Mouse (Mus musculus) adrenal gland, postnatal 36 days (tissue): Measurements from ENCODE around the gene Slc25a44. TPM values are rescaled to one million over a fixed set of nuclear protein-coding genes. Genes with fewer than 3 reads are reported as not detected.
A peak's percentile ranks its signal among the peaks of the same experiment; 100 is the strongest.

Experiments used
- DNase-seq, 2 experiments: peaks; one replicate each; pipeline ENCODE4 v3.0.0; 2021; ENCODE audit warnings: mixed read lengths in 1 of 2
- long read RNA-seq, 2 experiments: library from polyadenylated mRNA; stranded (forward); transcript quantifications; one replicate each; pipeline ENCODE4 v2.0.0; 2021; ENCODE audit warnings: borderline sequencing depth in 2 of 2
- total RNA-seq, 2 experiments: library from RNA; stranded (reverse); gene quantifications; 2 replicates each; pipeline ENCODE4 v1.2.3; 2021

Gene Slc25a44
- 10 to 100 TPM; 47.2 to 48.1 TPM for total RNA-seq
- long read RNA-seq, experiment 1, transcript Slc25a44-201 (4 exons, 3,577 nt), result major isoform, 22 of 62 reads
- long read RNA-seq, experiment 1, transcript Slc25a44-204 (4 exons, 3,504 nt), result minor isoform, 7 of 62 reads
- long read RNA-seq, experiment 1, partial matches to known transcripts, result 6 of 62 reads
- long read RNA-seq, experiment 1, other reads (novel, unspliced or antisense), result 23 of 62 reads
- long read RNA-seq, experiment 2, transcript Slc25a44-204 (4 exons, 3,504 nt), result minor isoform, 6 of 34 reads
- long read RNA-seq, experiment 2, transcript Slc25a44-201 (4 exons, 3,577 nt), result major isoform, 14 of 34 reads
- long read RNA-seq, experiment 2, partial matches to known transcripts, result 0 of 34 reads
- long read RNA-seq, experiment 2, other reads (novel, unspliced or antisense), result 12 of 34 reads

DNA sequence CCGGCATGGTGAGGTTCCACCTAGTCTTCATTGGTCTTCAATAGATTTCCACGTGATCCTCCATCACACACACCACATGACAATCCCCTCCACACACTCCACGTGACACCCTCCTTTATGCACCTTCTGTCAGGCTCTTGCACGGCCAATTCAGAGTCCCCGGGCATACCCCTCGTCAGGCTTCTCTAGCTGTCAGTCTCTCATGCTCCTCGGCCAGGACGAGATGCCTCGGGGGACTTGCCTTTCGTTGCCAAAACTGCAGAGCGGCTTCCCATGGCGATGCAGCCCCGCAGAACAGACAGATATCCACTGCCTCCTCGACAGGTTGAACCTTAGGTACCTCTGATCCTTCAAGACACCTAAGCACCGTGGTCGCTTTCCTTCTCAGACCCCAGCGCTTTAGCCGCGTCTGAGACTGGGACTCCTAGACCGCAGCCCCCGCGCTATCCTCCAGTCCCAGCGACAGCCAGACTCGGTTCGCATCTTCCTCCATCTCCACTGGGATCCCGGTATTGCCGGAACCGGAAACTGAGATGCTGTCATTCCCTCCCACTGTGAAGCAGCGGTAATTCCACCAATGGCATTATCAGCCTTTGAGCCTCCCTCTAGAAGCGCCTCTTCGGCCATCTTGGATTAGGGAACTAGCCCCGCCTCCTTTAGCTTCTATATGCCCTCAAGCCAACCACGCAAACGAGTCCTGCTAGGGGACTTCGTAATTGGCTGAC lies at the start of gene Slc25a44:
Gene Slc25a44 (minus strand): TSS at position 535 of the 725 bp plus-strand sequence.
- peak; percentile 94 for DNase-seq

DNA sequence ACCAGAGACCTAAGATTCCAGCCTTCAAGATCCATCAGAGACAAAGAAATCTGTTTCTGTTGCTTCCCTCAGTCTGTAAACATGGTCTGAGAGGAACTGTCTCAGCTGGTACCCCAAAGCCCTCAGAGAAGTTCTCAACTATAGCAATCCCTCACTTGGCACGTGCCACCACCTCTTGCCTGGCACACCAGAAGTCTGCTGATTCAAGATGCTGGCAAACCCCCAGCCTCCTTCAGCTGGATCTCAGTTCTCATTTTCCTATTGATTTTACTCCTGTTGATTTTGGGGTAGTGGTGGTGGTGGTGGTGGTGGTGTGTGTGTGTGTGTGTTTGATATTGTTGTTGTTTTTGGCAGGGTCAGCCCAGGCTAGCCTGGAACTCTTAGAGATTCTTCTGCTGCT lies 48.6 kb upstream of the Slc25a44 start:
- no peak for DNase-seq

DNA sequence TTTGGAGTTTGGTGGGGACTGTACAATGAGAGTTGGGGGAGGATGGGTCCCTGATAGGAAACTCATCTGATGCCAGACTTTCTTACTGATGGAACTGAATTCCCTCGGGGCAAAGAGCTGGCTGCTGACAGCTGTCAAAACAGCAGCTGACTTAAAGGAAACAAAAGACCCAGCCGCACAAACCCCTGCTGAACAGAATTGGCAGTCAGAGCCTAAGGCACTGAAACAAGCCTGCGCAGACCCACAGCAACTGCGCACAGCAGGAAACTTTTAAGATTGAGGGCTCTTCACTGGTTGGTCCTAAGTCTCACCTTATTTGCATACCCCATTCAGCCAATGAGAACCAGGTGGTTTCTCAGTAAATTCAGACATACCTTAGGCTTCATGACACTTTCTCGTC lies 48.1 kb upstream of the Slc25a44 start:
- no peak for DNase-seq

DNA sequence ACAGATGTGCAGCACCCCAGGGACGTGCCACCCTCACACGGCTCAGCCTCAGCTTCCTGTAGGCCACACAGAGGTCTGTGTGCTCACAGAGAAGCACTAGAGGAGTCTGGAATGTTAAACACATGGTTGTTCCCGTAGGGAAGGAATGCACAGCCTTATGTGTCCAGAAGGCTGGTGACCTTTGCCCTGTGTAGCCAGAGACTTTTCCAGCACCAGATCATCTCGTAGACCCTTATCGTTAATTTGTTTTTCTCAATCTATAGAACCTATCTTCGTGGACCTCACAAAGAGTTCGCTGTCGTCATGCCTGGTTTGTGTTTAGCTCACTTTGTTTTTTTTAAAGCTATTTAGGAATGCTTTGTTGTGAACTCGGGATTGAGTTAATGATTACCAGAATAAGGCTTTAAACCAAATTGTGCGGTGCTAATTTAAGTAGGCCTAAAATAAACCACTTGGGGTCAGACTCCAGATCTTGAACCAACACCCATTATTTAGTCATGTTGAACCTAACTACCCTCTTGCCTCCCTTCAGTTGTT lies 46.1 kb upstream of the Slc25a44 start:
- no peak for DNase-seq

DNA sequence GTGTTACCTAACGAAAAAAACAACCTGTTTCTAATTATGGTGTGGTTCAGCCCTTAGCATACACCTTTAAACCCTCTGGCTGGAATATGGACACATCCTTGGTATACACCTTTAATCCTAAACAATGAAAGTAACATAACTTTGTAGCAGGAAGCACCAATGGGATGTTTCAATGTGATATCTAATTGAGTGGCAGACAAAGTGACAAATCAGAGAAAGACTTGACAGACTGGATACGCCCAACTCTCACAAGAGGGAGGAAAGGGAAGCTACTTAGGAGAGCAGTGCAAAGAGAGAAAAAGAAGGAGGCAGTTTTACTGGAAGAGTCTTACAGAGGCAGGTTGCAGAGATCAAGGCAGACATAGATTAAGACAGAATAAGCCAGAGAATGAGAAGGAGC lies 44.5 kb upstream of the Slc25a44 start:
- no peak for DNase-seq

DNA sequence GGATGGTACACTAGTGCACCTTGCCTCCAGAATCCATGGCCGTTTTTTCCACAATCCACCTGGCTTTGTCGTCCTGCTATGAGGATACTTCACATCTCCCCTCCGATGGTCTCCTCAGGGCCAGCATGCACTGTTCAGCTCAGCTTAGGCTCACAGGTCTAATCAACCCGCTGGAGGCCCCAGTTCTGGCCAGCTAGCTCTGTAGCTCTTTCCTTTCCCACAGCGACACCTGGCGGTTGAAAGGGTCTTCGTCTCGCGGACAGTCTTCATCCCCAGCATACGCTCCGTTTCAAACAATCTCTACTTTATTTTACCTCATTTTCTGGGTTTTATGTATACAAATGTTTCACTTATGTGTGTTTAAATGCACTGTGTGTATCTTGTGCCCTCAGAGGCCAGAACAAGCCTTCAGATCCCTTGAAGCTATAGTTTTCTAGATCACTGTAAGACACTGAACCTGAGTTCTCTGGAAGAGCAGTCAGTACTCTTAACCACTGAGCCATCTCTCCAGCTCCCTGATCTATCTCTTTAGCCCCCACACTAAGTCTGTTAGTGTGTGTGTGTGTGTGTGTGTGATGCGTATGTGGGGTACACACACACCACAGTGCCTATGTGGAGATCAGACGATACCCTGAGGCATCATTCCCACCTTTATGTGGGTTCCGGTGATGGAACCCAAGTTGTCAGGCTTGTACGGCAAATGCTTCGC lies 42.3 kb upstream of the Slc25a44 start:
- DNase-seq, result peak; percentile 92

DNA sequence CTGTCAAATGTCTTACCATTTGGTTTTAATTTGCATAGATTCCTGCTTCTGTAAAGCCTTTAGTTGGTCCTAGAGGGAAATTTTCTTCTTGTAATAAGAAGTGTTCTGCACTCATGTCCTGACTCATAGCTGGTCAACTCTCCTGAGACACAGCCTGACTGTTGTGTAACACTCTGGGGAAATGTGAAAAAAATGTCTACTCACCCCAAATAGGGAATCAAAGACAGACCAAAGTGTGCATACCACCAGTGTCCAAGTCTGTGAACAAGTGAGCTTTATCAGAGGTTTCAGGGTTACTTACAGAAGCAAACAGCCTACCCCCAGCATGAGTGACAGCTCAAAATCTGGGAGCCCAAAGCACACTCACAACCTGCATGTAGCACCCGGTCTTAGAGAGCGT lies 40.2 kb upstream of the Slc25a44 start:
- DNase-seq, result no peak

DNA sequence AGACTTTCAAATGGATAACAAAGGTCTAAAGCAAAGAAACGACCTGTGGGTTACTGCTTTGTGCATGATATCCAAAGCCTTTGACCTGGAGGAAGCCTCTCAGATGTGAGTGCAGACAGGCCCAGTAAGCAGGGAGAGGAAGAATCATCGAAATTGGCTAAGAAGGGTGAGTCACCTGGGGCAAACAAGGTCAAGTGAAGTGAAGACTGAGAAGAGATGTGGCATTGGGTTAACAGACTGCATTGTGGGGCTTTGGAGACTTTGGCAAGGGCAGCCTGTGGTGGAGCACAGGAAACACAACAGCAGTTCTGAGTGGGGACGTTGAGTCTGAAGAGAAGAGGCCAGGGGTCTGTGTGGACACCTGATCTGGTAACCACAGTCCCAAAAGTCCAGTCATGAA lies 39.5 kb upstream of the Slc25a44 start:
- no peak for DNase-seq

DNA sequence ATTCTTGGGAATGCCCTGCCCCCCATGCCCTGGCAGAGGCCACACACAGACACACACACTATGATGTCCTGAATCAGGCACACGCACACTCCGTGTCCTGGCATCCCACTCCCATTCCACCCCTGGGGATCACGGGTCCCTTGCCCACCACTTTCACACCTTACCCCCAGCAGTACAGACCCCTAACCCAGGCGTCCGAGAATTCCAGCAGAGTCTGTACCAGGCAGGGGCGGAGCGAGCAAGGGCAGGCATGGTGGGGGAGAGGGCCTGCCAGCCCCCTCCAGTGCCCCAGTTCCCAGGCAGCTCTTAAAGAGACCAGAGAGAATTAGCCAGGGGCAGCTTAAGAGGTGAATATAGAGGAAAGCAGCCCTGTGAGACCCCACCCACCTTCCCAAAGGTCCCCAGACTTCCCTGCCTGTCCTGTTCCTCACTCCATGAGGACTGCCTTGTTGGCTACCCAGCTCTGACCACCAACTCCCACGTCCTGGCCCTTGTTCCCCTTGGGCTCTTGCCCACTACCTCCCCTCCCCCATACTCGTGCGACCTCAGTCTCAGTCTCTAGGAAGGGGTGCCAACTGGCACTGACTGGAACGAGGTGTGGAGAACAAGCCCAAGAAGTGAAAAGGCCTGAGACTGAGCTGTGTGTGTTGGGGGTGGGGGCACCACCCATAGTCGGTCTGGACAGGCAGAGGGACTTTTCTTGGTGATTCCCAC lies 36.2 kb upstream of the Slc25a44 start, which contains the start of gene Sema4a:
Gene Sema4a (minus strand): TSS at position 200 of the 714 bp plus-strand sequence.
- DNase-seq, result no peak

DNA sequence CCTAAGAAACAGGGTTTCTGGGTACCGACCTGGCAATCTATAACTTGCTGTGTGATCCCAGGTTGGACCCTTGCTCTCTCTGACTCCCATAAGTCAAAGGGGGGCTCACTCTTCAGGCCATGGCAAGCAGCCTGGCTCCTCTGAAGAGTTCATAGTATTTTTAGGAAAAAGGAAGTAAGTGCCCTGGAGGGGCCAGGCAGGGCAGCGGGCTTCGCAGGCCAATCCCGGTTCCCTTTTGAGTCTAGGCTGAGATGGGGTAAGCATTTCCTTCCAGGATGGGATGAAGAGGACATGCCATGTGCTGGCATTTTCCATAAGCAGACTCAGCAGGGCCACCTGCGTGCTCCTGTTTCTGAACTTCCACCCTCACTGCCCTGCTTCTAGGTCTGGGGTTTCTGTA lies 35.1 kb upstream of the Slc25a44 start:
- DNase-seq, result no peak

DNA sequence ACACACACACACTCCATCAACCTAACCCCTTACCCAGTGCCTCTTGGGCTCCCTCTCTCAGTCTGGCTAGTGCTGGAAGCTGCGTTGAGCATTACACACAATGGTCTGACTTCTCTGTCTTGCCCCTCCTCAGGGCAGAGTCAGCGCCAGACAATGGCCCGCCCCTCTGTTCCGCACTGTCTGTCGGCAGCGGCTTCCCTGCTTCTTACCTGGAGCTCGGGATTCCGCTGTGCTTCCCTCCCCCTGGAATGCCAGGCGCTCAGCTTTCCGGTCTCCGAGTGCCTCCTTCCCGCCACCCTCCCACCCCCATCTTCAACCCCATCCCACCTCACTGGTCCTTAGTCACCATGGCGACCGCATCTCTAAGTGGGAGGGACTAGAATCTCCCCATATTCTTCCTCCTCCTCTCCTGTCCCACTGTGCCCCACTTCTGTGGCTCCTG lies 33.9 kb upstream of the Slc25a44 start:
- DNase-seq, result no peak

DNA sequence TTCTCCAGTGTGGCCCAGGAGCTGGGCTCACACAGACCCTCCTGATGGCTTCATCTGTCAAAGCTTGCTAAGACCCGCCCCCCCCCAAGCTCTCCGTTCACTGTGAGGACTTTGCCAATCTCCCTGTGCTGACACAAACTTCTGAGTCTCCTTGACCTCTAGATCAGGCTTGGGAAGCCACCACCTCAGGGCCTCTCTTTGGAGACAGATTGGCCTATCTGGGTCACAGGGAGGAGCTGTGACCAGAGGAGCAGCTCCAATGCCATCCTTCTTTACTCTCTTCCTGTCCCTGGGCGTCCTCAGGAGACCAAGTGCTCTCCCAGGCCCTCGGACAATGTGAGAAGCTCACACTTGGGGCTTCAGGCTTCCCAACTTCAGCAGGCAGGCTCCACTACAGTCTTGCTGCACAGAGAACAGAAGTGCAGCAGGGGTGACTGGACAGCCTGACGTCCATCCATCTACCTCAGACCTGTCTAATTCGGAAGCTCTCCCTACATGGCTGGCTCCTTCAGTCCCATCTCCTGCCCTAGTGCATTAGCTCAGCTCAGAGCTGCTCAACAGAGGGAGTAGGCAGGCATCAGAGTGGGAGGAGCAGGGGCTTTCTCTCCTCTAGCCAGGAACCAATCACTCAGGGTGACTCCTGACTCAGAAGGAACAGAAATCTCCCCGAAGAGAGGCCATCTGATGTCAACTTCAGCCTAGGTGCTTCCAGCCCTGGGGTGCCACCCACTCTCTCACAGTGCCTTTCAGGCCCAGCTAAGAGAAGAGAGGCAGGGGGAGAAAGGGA lies 32.0 kb upstream of the Slc25a44 start:
- no peak for DNase-seq

DNA sequence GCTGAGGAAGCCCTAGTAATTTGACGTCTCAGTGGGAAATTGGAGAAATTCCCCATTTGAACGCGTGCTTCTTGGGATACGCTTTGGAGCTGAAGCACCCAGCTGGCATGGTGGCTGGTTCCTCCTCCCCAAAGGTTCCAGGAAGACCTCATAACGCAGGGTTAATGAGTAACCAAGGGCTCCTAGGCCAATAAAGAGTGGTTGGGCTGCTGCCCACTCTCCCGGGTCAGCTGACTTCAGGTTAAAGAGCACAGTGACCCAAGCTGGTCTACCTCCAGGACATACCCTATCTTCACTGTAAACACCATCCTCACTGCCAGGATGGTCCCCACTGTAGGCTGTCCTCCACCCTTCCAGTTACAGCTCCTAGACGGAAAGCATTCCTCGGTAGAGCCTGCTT lies 31.4 kb upstream of the Slc25a44 start:
- no peak for DNase-seq

DNA sequence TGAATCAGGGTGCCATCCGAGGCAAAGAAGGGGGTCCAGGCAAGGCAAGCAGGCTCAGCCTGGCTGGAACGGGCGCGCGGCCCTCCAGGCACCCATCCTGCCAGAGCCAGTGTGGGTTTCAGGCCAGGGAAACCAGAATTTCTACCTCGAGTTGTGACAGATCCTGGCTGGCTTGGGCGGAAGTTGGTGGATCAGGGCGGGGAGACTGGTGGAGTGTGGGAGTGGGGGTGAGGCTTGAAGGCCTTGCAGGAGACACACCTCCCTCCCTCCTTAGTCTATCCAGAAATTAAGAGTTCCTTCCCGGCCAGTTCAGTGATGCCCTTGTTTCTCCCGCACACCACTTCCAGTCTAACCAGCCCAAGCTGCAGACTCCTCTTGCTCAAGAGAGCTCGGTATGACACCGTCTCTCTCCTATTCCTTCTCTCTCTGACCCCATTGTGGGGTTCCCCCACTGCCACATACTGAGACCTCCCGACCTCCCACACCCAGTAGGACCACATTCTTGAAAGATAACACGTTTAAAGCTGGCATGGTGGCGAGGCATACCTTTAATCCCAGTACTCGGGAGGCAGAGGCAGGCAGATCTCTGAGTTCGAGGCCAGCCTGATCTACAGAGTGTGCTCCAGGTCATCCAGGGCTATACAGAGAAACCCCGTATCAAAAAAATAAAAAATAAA lies 30.8 kb upstream of the Slc25a44 start:
- DNase-seq, result no peak

DNA sequence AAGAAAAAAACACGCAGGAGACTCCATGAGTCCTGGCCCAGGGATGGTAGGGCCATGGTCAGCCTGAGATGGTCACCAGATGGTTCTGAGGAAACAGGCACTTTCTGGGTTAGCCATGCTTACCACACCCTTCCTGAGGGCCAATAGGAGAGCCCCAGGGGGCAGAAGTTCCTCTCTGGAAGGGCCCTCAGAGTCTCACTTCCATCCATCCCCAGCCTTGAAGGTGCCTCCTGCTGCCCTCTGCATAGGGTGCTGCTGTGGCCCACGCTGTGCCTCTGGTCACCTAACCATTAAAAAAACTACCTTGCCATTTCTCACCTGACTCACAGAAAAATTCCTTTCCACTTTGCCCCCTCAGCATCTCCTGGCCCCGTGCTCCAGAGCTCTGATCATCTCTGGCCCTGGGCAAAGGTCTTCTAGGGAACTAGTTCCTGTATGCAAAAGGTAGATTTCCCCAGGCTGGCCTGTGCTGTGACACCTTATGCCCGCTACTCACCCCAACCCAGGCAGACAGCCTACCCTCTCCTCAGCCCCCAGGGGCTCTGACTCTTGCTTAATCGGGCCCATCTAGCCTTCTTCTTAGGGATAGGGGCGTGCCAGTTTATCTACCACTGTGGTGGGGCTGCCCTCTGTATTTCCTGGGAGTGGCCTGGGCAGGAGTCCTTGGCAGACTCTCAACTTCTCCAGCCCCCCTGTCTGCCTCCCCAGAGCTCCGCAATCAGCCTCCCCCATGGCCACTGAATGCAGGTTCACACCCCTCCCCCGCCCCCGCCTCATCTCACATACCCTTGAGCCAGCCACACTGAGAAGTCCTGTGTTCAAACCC lies 30.0 kb upstream of the Slc25a44 start:
- DNase-seq, result no peak

DNA sequence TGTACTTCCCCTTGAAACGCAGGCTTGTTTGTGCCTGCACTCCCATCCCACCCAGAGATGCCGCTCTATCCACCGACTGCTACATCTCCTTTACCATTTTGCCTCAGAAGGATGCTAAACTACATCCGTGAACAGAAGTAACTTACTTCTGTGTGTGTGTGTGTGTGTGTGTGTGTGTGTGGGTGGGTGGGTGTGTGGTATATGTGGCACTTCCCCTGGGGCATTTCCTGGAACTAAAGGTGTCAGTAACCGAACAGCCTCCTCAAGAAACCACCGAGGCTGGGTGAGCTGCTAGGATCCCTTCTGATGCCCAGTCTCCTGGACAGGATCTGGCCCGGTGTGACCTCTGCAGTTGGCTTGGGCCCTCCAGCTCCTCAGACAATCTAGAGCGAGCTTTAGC lies 29.0 kb upstream of the Slc25a44 start:
- no peak for DNase-seq

DNA sequence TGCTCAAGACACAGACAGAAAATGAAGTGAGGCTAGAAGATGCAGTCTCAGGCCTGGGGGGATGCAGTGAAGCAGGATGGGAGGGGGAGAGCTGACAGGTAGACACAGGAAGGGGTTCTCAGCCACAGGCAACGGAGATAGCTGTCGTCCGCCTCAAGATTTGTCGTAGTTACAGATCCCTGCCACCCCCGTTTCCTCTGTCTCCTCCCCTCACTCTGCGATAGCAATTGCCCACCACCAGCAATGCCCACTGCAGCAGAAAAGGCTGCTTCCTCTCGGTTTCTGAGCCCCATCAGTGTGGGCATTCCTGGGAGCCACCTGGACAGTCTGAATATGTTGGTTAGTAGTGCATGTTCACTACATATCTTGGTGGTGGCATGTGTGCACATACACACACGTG lies 28.4 kb upstream of the Slc25a44 start:
- DNase-seq, result no peak

DNA sequence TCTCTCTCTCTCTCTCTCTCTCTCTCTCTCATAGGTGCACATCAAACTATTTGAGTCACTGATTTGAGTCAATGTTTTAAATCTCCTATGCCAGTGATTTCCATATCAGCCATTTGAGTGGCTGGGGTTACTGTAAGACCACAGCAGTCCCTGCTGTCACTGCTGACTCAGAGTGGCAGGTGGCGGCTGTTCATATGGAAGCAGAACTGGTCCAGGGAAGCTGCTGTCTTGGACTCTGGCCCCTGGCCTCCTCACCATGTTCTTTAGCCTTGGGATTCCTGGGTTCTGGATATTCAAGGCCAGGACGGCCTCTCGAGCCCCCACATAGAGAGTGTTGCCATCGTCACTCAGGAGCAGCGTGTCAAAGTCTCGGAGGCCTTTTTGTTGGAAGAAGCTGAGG lies 27.8 kb upstream of the Slc25a44 start:
- no peak for DNase-seq

DNA sequence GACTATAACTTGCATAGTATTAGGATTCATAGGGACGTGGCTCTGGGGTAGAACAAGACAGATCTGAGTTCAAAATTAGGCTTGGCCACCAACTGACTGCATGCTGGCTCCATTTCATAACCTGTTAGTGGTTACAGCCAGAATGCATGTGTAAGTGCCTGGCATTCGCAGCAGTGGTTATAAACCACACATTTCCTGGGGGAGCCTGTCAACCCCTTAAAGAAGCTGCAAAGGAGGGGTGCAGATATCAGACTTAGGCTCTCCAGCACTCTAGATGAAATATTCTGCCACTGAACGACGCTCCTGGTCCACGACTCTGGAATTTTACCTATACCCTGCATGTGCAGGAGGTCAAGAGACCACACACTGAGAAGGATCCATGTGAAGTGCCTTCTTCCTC lies 27.3 kb upstream of the Slc25a44 start:
- DNase-seq, result no peak
